ENCODE assay signal across 8 mouse cellular contexts in the genomic region with DNA sequence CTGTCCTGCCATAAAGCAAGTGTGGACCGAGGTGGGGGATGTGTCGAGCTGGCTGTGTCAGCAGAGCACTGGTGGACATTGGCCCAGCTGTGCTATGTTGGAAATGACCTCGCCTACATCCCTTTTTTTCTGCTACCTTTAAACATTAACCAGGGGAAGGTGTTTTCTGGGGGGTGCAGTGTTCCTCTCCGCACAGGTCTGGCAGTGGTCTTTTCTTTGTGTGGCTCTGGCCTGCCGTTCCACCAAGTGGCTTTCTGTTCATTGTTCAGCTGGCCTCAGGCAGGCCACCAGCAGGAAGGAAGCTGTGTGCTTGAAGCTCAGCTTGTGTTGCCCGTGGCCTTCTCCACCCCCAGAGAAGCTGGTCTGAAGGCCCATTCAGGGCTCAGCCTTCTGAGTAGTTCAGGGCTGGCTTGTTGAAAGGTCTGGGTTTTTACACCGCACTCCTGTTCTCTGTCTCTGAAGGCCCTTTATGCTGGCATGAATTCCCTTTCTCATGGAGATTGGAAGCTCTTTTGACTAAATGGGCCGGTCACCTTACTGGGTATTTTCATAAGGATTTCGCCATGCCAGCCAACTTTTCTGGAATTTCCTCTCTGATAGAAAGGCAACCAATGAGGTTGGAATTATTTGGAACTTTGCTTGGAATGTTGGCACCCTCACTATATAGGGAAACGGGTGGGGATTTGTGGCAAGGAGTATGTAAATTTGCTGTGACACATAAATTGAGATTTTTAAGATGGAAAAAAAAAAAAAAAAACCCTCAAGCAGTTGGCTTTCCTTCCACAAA. TPM values are rescaled to one million over a fixed set of nuclear protein-coding genes. Genes with fewer than 3 reads are reported as not detected.
DNase-seq lines count a peak whose midpoint lies in the region; ATAC-seq and TF ChIP-seq lines count a peak whose summit lies in the region.

No protein-coding gene starts in this region.

- 42% methylated on average over 10 of the region's 10 CpGs for WGBS in lung, embryonic 14.5 days
- WGBS in forebrain, embryonic 16.5 days: 16% methylated on average over 10 of the region's 10 CpGs
- 44% methylated on average over 10 of the region's 10 CpGs for WGBS in intestine, embryonic 15.5 days
- 34% methylated on average over 10 of the region's 10 CpGs for WGBS in liver, embryonic 15.5 days (ENCODE audit: insufficient replicate concordance)

- H3K27ac ChIP-seq in lung, embryonic 14.5 days (ENCODE audit: low read depth): peak overlapping the region; percentile 84
- H3K27ac ChIP-seq in forebrain, embryonic 16.5 days (ENCODE audit: low read length): peak overlapping the region; percentile 63
- peak overlapping the region; percentile 87 for H3K27ac ChIP-seq in intestine, embryonic 15.5 days
- peak overlapping the region; percentile 83 for H3K27ac ChIP-seq in liver, embryonic 15.5 days (replicated peaks)

- no peaks in the 10 kb centered on the region for H3K9me3 ChIP-seq in lung, embryonic 14.5 days (ENCODE audit: low read depth, low read length)
- no peaks in the 10 kb centered on the region for H3K9me3 ChIP-seq in forebrain, embryonic 16.5 days (ENCODE audit: control insufficient read depth, low read length)
- no peaks in the 10 kb centered on the region for H3K9me3 ChIP-seq in intestine, embryonic 15.5 days
- no peaks in the 10 kb centered on the region for H3K9me3 ChIP-seq in liver, embryonic 15.5 days (replicated peaks)

- no peaks in the 10 kb centered on the region for H3K27me3 ChIP-seq in lung, embryonic 14.5 days (ENCODE audit: insufficient read depth, low read length)
- no peaks in the 10 kb centered on the region for H3K27me3 ChIP-seq in forebrain, embryonic 16.5 days (replicated peaks; ENCODE audit: control insufficient read depth, insufficient read depth, low read length)
- no peaks in the 10 kb centered on the region for H3K27me3 ChIP-seq in intestine, embryonic 15.5 days (replicated peaks)
- no peaks in the 10 kb centered on the region for H3K27me3 ChIP-seq in liver, embryonic 15.5 days

- peaks cover 11% of the 10 kb centered on the region for H3K4me1 ChIP-seq in lung, embryonic 14.5 days (ENCODE audit: insufficient read depth)
- peaks cover 17% of the 10 kb centered on the region for H3K4me1 ChIP-seq in forebrain, embryonic 16.5 days (replicated peaks; ENCODE audit: control insufficient read depth, insufficient read depth, low read length)
- peaks cover 34% of the 10 kb centered on the region for H3K4me1 ChIP-seq in intestine, embryonic 15.5 days (replicated peaks)
- H3K4me1 ChIP-seq in liver, embryonic 15.5 days (replicated peaks): peaks cover 42% of the 10 kb centered on the region

- no peak overlapping the region for H3K4me2 ChIP-seq in lung, embryonic 14.5 days
- no peak overlapping the region for H3K4me2 ChIP-seq in forebrain, embryonic 16.5 days (ENCODE audit: low read length)
- peak overlapping the region; percentile 44 for H3K4me2 ChIP-seq in intestine, embryonic 15.5 days (replicated peaks)
- peak overlapping the region; percentile 23 for H3K4me2 ChIP-seq in liver, embryonic 15.5 days

- no peak overlapping the region for H3K9ac ChIP-seq in lung, embryonic 14.5 days
- no peak overlapping the region for H3K9ac ChIP-seq in forebrain, embryonic 16.5 days (replicated peaks; ENCODE audit: low read depth, low read length)
- peak overlapping the region; percentile 22; the same call in 1 of the 2 replicates for H3K9ac ChIP-seq in intestine, embryonic 15.5 days
- no peak overlapping the region for H3K9ac ChIP-seq in liver, embryonic 15.5 days

- peak; percentile 56 for DNase-seq in lung, embryonic 14.5 days
- no peak for DNase-seq in lung, postnatal 25 days (ENCODE audit: low spot score)
- no peak for DNase-seq in cerebellum, adult 9-10 months
- DNase-seq in B cell, adult 2 months: no peak
- DNase-seq in adrenal gland, adult 8-10 months: no peak

- no peak for TF ChIP-seq CTCF in lung, embryonic 14.5 days (IDR thresholded peaks at IDR 0.05; ENCODE audit: low read depth)

- H3K4me3 ChIP-seq in lung, embryonic 14.5 days (ENCODE audit: low read depth, low read length): no peak overlapping the region
- H3K4me3 ChIP-seq in forebrain, embryonic 16.5 days (replicated peaks; ENCODE audit: low read length): no peak overlapping the region
- H3K4me3 ChIP-seq in intestine, embryonic 15.5 days (replicated peaks): no peak overlapping the region
- H3K4me3 ChIP-seq in liver, embryonic 15.5 days (replicated peaks): no peak overlapping the region

- no peaks in the 10 kb centered on the region for H3K36me3 ChIP-seq in lung, embryonic 14.5 days (ENCODE audit: insufficient read depth)
- no peaks in the 10 kb centered on the region for H3K36me3 ChIP-seq in forebrain, embryonic 16.5 days (ENCODE audit: control insufficient read depth, insufficient read depth)
- H3K36me3 ChIP-seq in intestine, embryonic 15.5 days: no peaks in the 10 kb centered on the region
- no peaks in the 10 kb centered on the region for H3K36me3 ChIP-seq in liver, embryonic 15.5 days (replicated peaks)

- peak; percentile 23; the same call in 1 of the 2 replicates for ATAC-seq in lung, embryonic 14.5 days (ENCODE audit: insufficient read depth)
- ATAC-seq in forebrain, embryonic 16.5 days: peak; percentile 83
- ATAC-seq in intestine, embryonic 15.5 days: peak; percentile 77
- ATAC-seq in liver, embryonic 15.5 days (ENCODE audit: insufficient read depth): peak; percentile 75

RNA-seq across cellular contexts. Expression of gene Flnb, which starts 8.6 kb away (rescaled TPM):
- polyA plus RNA-seq in lung, embryonic 14.5 days (2014; fragmentation: Nextera tagmentation; extraction: Ambion mirVana): 19.5 and 22.5 TPM in 2 replicates
- polyA plus RNA-seq in forebrain, embryonic 16.5 days (2015; fragmentation: Nextera tagmentation; extraction: Ambion mirVana): 10.5 and 16.2 TPM in 2 replicates
- 17.4 and 18.4 TPM in 2 replicates for polyA plus RNA-seq in intestine, embryonic 15.5 days (2015; fragmentation: Nextera tagmentation; extraction: Ambion mirVana)
- 3.6 and 4.2 TPM in 2 replicates for polyA plus RNA-seq in liver, embryonic 15.5 days (2015; fragmentation: Nextera tagmentation; extraction: Ambion mirVana)
- 10 to 100 TPM; 54.5 to 77.3 (median 65.8) TPM for total RNA-seq in adrenal gland, adult 8-10 months (2022)

RNA-seq across cellular contexts. Expression of gene Gm26661, which starts 35.0 kb away (rescaled TPM):
- polyA plus RNA-seq in lung, embryonic 14.5 days (2014; fragmentation: Nextera tagmentation; extraction: Ambion mirVana): not detected in 2 replicates
- polyA plus RNA-seq in forebrain, embryonic 16.5 days (2015; fragmentation: Nextera tagmentation; extraction: Ambion mirVana): not detected in 2 replicates
- polyA plus RNA-seq in intestine, embryonic 15.5 days (2015; fragmentation: Nextera tagmentation; extraction: Ambion mirVana): not detected in 2 replicates
- polyA plus RNA-seq in liver, embryonic 15.5 days (2015; fragmentation: Nextera tagmentation; extraction: Ambion mirVana): not detected in 2 replicates
- not detected for total RNA-seq in adrenal gland, adult 8-10 months (2022)

Comparison
In these comparisons a context has a peak if more than half of its experiments do, and no peak if none do; other contexts are left out.
1. ATAC-seq: peak in every context shown above with its lines; median percentile 83 in forebrain, embryonic 16.5 days; 77 in intestine, embryonic 15.5 days; 75 in liver, embryonic 15.5 days; 23 in lung, embryonic 14.5 days.
2. H3K4me2 ChIP-seq: peak in intestine, embryonic 15.5 days (single experiment) and liver, embryonic 15.5 days (single experiment); none in lung, embryonic 14.5 days (single experiment) and forebrain, embryonic 16.5 days (single experiment).
3. Peak in every context shown above with its lines, with median percentiles within 50 percentile points of each other: H3K27ac ChIP-seq.